Comparison of ENCODE assay signal across 38 mouse cellular contexts in genomic region chr11:34042808-34043207, GRCm38 (mm10). TPM values are rescaled to one million over a fixed set of nuclear protein-coding genes. Genes with fewer than 3 reads are reported as not detected.
DNase-seq lines count a peak whose midpoint lies in the region; ATAC-seq and TF ChIP-seq lines count a peak whose summit lies in the region.
"Had no signal": no experiment of that assay in that cellular context is flagged by ENCODE, and none has a peak within 500 bp of the region (broad histone marks: within the 10 kb centered on the region; RNA-seq: fewer than 3 reads in every experiment).

No protein-coding gene starts in this region.

- H3K36me3 ChIP-seq in splenic B cell, adult 2 months (ENCODE audit: control insufficient read depth, insufficient read depth, low read length, poor library complexity, severe bottlenecking), result no peaks in the 10 kb centered on the region
- no peaks in the 10 kb centered on the region for H3K36me3 ChIP-seq in intestine, embryonic 15.5 days
- no peaks in the 10 kb centered on the region for H3K36me3 ChIP-seq in intestine, postnatal 0 days (ENCODE audit: control insufficient read depth, insufficient read depth)
- H3K36me3 ChIP-seq: embryonic facial prominence, embryonic 12.5 days; forebrain, embryonic 10.5 days; forebrain, embryonic 15.5 days; heart, embryonic 13.5 days; hindbrain, embryonic 10.5 days; hindbrain, embryonic 15.5 days; liver, embryonic 12.5 days had no signal

- H3K9me3 ChIP-seq in intestine, embryonic 15.5 days, result no peaks in the 10 kb centered on the region
- H3K9me3 ChIP-seq in intestine, postnatal 0 days (ENCODE audit: control insufficient read depth), result no peaks in the 10 kb centered on the region
- H3K9me3 ChIP-seq: embryonic facial prominence, embryonic 12.5 days; forebrain, embryonic 15.5 days; heart, embryonic 13.5 days; hindbrain, embryonic 15.5 days had no signal

- no peak for TF ChIP-seq CTCF in intestine, postnatal 0 days (IDR thresholded peaks at IDR 0.05; ENCODE audit: low read depth)

- no peak overlapping the region for H3K27ac ChIP-seq in intestine, embryonic 15.5 days
- H3K27ac ChIP-seq in intestine, postnatal 0 days (ENCODE audit: low read depth, low read length), result no peak overlapping the region
- H3K27ac ChIP-seq: embryonic facial prominence, embryonic 12.5 days; forebrain, embryonic 10.5 days; forebrain, embryonic 15.5 days; heart, embryonic 13.5 days; hindbrain, embryonic 10.5 days; hindbrain, embryonic 15.5 days; liver, embryonic 12.5 days; stomach, postnatal 0 days had no signal

- H3K9ac ChIP-seq in intestine, embryonic 15.5 days, result no peak overlapping the region
- H3K9ac ChIP-seq in intestine, postnatal 0 days (ENCODE audit: low read depth, low read length), result no peak overlapping the region
- H3K9ac ChIP-seq: embryonic facial prominence, embryonic 12.5 days; forebrain, embryonic 15.5 days; heart, embryonic 13.5 days; hindbrain, embryonic 15.5 days; liver, embryonic 12.5 days; liver, postnatal 0 days had no signal

- H3K4me2 ChIP-seq in intestine, embryonic 15.5 days (replicated peaks), result no peak overlapping the region
- H3K4me2 ChIP-seq in intestine, postnatal 0 days (replicated peaks; ENCODE audit: low read depth), result no peak overlapping the region
- H3K4me2 ChIP-seq: embryonic facial prominence, embryonic 12.5 days; forebrain, embryonic 15.5 days; heart, embryonic 13.5 days; hindbrain, embryonic 15.5 days; liver, embryonic 12.5 days; midbrain, embryonic 11.5 days had no signal

- no peaks in the 10 kb centered on the region; the same call in none of the 2 replicates for H3K27me3 ChIP-seq in splenic B cell, adult 2 months (ENCODE audit: control insufficient read depth, insufficient read depth, low read length, poor library complexity, severe bottlenecking)
- no peaks in the 10 kb centered on the region for H3K27me3 ChIP-seq in intestine, embryonic 15.5 days (replicated peaks)
- no peaks in the 10 kb centered on the region for H3K27me3 ChIP-seq in intestine, postnatal 0 days (replicated peaks; ENCODE audit: control insufficient read depth, insufficient read depth, low read length)
- H3K27me3 ChIP-seq: embryonic facial prominence, embryonic 12.5 days; forebrain, embryonic 15.5 days; heart, embryonic 13.5 days; hindbrain, embryonic 15.5 days; liver, embryonic 12.5 days had no signal

- peak; percentile 86 for DNase-seq in CD4-positive, CD25-positive, alpha-beta regulatory T cell, adult 2 months (ENCODE audit: low read depth, low spot score)
- peak; percentile 80 for DNase-seq in T-cell, adult 2 months (ENCODE audit: low spot score)
- peak; percentile 17 for DNase-seq in splenic B cell, adult 2 months (ENCODE audit: low read depth, low spot score)
- DNase-seq in thymus, postnatal 25 days, result peak; percentile 66
- DNase-seq in heart, postnatal 4 days, result no peak
- DNase-seq: adrenal gland, adult 8-10 months; B cell, adult 2 months; cerebellum, adult 9-10 months; embryo, embryonic 11 days; heart, postnatal 10 days; kidney, adult 9 months; kidney, postnatal 25 days; layer of hippocampus, postnatal 36 days; left cerebral cortex, postnatal 4 days; liver, postnatal 0 days; lung, postnatal 36 days; retina, postnatal 1 day; right cerebral cortex, postnatal 14 days had no signal

- no peaks in the 10 kb centered on the region for H3K4me1 ChIP-seq in intestine, embryonic 15.5 days (replicated peaks)
- no peaks in the 10 kb centered on the region for H3K4me1 ChIP-seq in intestine, postnatal 0 days (replicated peaks; ENCODE audit: control insufficient read depth, insufficient read depth, low read length)
- H3K4me1 ChIP-seq: embryonic facial prominence, embryonic 12.5 days; forebrain, embryonic 10.5 days; forebrain, embryonic 15.5 days; heart, embryonic 13.5 days; hindbrain, embryonic 10.5 days; hindbrain, embryonic 15.5 days had no signal

- no peak for ATAC-seq in erythroblast, adult 5-6 weeks (replicated peaks; ENCODE audit: low FRiP score, poor library complexity, severe bottlenecking)
- ATAC-seq in intestine, embryonic 15.5 days, result no peak
- no peak for ATAC-seq in intestine, postnatal 0 days
- ATAC-seq: forebrain, embryonic 15.5 days; intestine, embryonic 16.5 days; liver, embryonic 12.5 days; liver, postnatal 0 days had no signal

- no peak overlapping the region for H3K4me3 ChIP-seq in intestine, embryonic 15.5 days (replicated peaks)
- H3K4me3 ChIP-seq in intestine, postnatal 0 days (ENCODE audit: low read depth, low read length), result no peak overlapping the region
- H3K4me3 ChIP-seq: embryonic facial prominence, embryonic 12.5 days; forebrain, embryonic 10.5 days; forebrain, embryonic 15.5 days; heart, embryonic 13.5 days; hindbrain, embryonic 10.5 days; hindbrain, embryonic 15.5 days; liver, embryonic 12.5 days; myocyte had no signal

- WGBS in intestine, embryonic 15.5 days, result 71% methylated on average over 1 of the region's 1 CpGs
- 39% methylated on average over 1 of the region's 1 CpGs for WGBS in intestine, postnatal 0 days

RNA-seq across cellular contexts. Expression of gene Lcp2, which starts 3.9 kb away (rescaled TPM):
- total RNA-seq in erythroblast, adult 5-6 weeks (2015; ENCODE audit: low replicate concordance), result 33.2 and 59.8 TPM in 2 replicates
- total RNA-seq in erythroblast, adult 5-6 weeks (2017; ENCODE audit: low replicate concordance), result 12.3 and 20.1 TPM in 2 replicates
- total RNA-seq in heart, postnatal 4 days (2021), result 1 to 10 TPM in 1 of 2 experiments, under 1 TPM in 1; 0.88 to 1.6 TPM
- 3.6 and 3.7 TPM in 2 replicates for polyA plus RNA-seq in intestine, embryonic 15.5 days (2015; fragmentation: Nextera tagmentation; extraction: Ambion mirVana)
- polyA plus RNA-seq in intestine, postnatal 0 days (2015; fragmentation: Nextera tagmentation; extraction: Ambion mirVana), result 2.0 and 3.1 TPM in 2 replicates

RNA-seq across cellular contexts. Expression of gene Kcnip1, which starts 49.9 kb away (rescaled TPM):
- total RNA-seq in erythroblast, adult 5-6 weeks (2015; ENCODE audit: low replicate concordance), result not detected in 2 replicates
- total RNA-seq in erythroblast, adult 5-6 weeks (2017; ENCODE audit: low replicate concordance), result not detected in 2 replicates
- total RNA-seq in heart, postnatal 4 days (2021), result not detected
- 8.8 and 10.2 TPM in 2 replicates for polyA plus RNA-seq in intestine, embryonic 15.5 days (2015; fragmentation: Nextera tagmentation; extraction: Ambion mirVana)
- polyA plus RNA-seq in intestine, postnatal 0 days (2015; fragmentation: Nextera tagmentation; extraction: Ambion mirVana), result 1.9 and 2.5 TPM in 2 replicates
- total RNA-seq: gastrocnemius, adult 8-10 months; heart, postnatal 10 days had no signal
- polyA plus RNA-seq: liver, postnatal 0 days; myocyte had no signal

RNA-seq across cellular contexts. Expression of gene 4930469K13Rik, which starts 55.5 kb away (rescaled TPM):
- not detected in 2 replicates for total RNA-seq in erythroblast, adult 5-6 weeks (2015; ENCODE audit: low replicate concordance)
- total RNA-seq in erythroblast, adult 5-6 weeks (2017; ENCODE audit: low replicate concordance), result not detected in 2 replicates
- not detected for total RNA-seq in heart, postnatal 4 days (2021)
- polyA plus RNA-seq in intestine, embryonic 15.5 days (2015; fragmentation: Nextera tagmentation; extraction: Ambion mirVana), result not detected in 2 replicates
- polyA plus RNA-seq in intestine, postnatal 0 days (2015; fragmentation: Nextera tagmentation; extraction: Ambion mirVana), result not detected in 2 replicates
- total RNA-seq: adrenal gland, adult 8-10 months; gastrocnemius, adult 8-10 months; heart, adult 8-10 months; heart, postnatal 10 days; layer of hippocampus, postnatal 36 days; left cerebral cortex, postnatal 4 days had no signal
- polyA plus RNA-seq: embryonic facial prominence, embryonic 12.5 days; forebrain, embryonic 10.5 days; forebrain, embryonic 15.5 days; heart, embryonic 13.5 days; hindbrain, embryonic 10.5 days; limb, embryonic 14.5 days; liver, embryonic 12.5 days; liver, postnatal 0 days; lung, embryonic 16.5 days; midbrain, embryonic 11.5 days; midbrain, postnatal 0 days; myocyte; small intestine, adult 2 months; stomach, postnatal 0 days had no signal

Comparison
In these comparisons a context has a peak if more than half of its experiments do, and no peak if none do; other contexts are left out.
1. RNA of gene Lcp2, which starts 3.9 kb away (total RNA-seq): 12.3 to 59.8 TPM in erythroblast, adult 5-6 weeks; 0.88 to 1.6 TPM in heart, postnatal 4 days; every median in the first group is over 4 times any median in the second.